ENCODE assay signal across 32 mouse cellular contexts in the genomic region with DNA sequence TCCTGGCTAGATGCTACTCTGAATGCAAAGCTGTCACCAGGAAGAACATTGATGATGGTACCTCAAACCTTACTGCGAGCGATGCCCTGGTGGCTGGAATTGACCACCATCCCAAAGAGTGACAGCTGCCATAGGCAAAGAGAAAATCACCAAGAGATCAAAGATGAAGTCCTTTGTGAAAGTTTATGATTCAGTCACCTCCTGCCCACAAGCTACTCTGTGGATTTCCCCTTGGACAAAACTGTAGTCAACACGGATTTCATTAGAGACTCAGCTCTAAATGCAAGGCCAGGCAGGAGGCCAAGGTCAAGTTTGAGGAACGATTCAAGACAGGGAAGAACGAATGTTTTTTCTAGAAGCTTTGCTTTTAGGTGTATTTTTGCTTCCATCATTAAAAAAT. TPM values are rescaled to one million over a fixed set of nuclear protein-coding genes. Genes with fewer than 3 reads are reported as not detected.
"Had no signal": no experiment of that assay in that cellular context is flagged by ENCODE, and none has a peak within 500 bp of the region (broad histone marks: within the 10 kb centered on the region; RNA-seq: fewer than 3 reads in every experiment).

No protein-coding gene starts in this region.

- H3K9ac ChIP-seq: embryonic facial prominence, embryonic 12.5 days; embryonic facial prominence, embryonic 13.5 days; embryonic facial prominence, embryonic 15.5 days; forebrain, embryonic 12.5 days; forebrain, embryonic 13.5 days; forebrain, embryonic 15.5 days; forebrain, postnatal 0 days had no signal

- H3K4me2 ChIP-seq: embryonic facial prominence, embryonic 12.5 days; embryonic facial prominence, embryonic 13.5 days; embryonic facial prominence, embryonic 15.5 days; forebrain, embryonic 12.5 days; forebrain, embryonic 13.5 days; forebrain, embryonic 15.5 days had no signal

- H3K4me1 ChIP-seq: embryonic facial prominence, embryonic 10.5 days; embryonic facial prominence, embryonic 12.5 days; embryonic facial prominence, embryonic 13.5 days; embryonic facial prominence, embryonic 15.5 days; forebrain, embryonic 10.5 days; forebrain, embryonic 12.5 days; forebrain, embryonic 13.5 days; forebrain, embryonic 15.5 days had no signal

- H3K4me3 ChIP-seq: embryonic facial prominence, embryonic 10.5 days; embryonic facial prominence, embryonic 12.5 days; embryonic facial prominence, embryonic 13.5 days; embryonic facial prominence, embryonic 15.5 days; erythroblast, embryonic 14.5 days; forebrain, embryonic 10.5 days; forebrain, embryonic 12.5 days; forebrain, embryonic 13.5 days; forebrain, embryonic 15.5 days; gastrocnemius, adult 2 months; heart, adult 2 months had no signal

- ATAC-seq: forebrain, embryonic 13.5 days; forebrain, embryonic 14.5 days; forebrain, embryonic 15.5 days; forebrain, embryonic 16.5 days; forebrain, postnatal 0 days had no signal

- H3K36me3 ChIP-seq: embryonic facial prominence, embryonic 10.5 days; embryonic facial prominence, embryonic 12.5 days; embryonic facial prominence, embryonic 13.5 days; embryonic facial prominence, embryonic 15.5 days; forebrain, embryonic 10.5 days; forebrain, embryonic 12.5 days; forebrain, embryonic 15.5 days had no signal

- H3K9me3 ChIP-seq: embryonic facial prominence, embryonic 10.5 days; embryonic facial prominence, embryonic 12.5 days; embryonic facial prominence, embryonic 13.5 days; embryonic facial prominence, embryonic 15.5 days; forebrain, embryonic 10.5 days; forebrain, embryonic 12.5 days; forebrain, embryonic 13.5 days; forebrain, embryonic 15.5 days had no signal

- DNase-seq: cerebellum, adult 9-10 months; cerebellum, adult 9-11 months; cerebellum, postnatal 10 days; cerebellum, postnatal 14 days; cerebellum, postnatal 25 days; cerebellum, postnatal 36 days; embryo, embryonic 11 days; forebrain, postnatal 0 days; gastrocnemius, adult 2 months; gastrocnemius, postnatal 10 days; gastrocnemius, postnatal 14 days; gastrocnemius, postnatal 25 days; gastrocnemius, postnatal 36 days; heart, adult 11 months; heart, adult 18-20 months; heart, adult 2 months had no signal

- H3K27me3 ChIP-seq: embryonic facial prominence, embryonic 12.5 days; embryonic facial prominence, embryonic 13.5 days; embryonic facial prominence, embryonic 15.5 days; forebrain, embryonic 15.5 days had no signal

- H3K27ac ChIP-seq: embryonic facial prominence, embryonic 10.5 days; embryonic facial prominence, embryonic 12.5 days; embryonic facial prominence, embryonic 13.5 days; embryonic facial prominence, embryonic 15.5 days; forebrain, embryonic 10.5 days; forebrain, embryonic 12.5 days; forebrain, embryonic 13.5 days; forebrain, embryonic 15.5 days; gastrocnemius, adult 2 months; heart, adult 2 months had no signal

RNA-seq across cellular contexts. Expression of a gene that starts 19.4 kb away (rescaled TPM):
- total RNA-seq: gastrocnemius, postnatal 25 days; gastrocnemius, postnatal 36 days had no signal
- polyA plus RNA-seq: embryonic facial prominence, embryonic 10.5 days; embryonic facial prominence, embryonic 11.5 days; embryonic facial prominence, embryonic 12.5 days; forebrain, embryonic 10.5 days; forebrain, embryonic 11.5 days; forebrain, embryonic 13.5 days; forebrain, embryonic 14.5 days; forebrain, embryonic 15.5 days; forebrain, embryonic 16.5 days; forebrain, postnatal 0 days; frontal cortex, adult 2 months had no signal

RNA-seq across cellular contexts. Expression of a gene that starts 50.4 kb away (rescaled TPM):
- total RNA-seq: common myeloid progenitor, adult 5-6 weeks; gastrocnemius, adult 2 months; gastrocnemius, postnatal 10 days; gastrocnemius, postnatal 25 days; gastrocnemius, postnatal 36 days; granulocyte monocyte progenitor cell, adult 5-6 weeks had no signal
- polyA plus RNA-seq: erythroblast, embryonic 14.5 days; forebrain, embryonic 10.5 days; forebrain, embryonic 11.5 days had no signal
